Mouse (Mus musculus) heart, adult 10 weeks (tissue): ENCODE data around the gene Fzd10. TPM values are rescaled to one million over a fixed set of nuclear protein-coding genes. Genes with fewer than 3 reads are reported as not detected.

Experiments used
- polyA plus RNA-seq: library from polyadenylated mRNA; stranded (reverse); fragments of 350-450 nt; fragmentation: Illumina TruSeq; extraction: RNeasy Lipid Tissue Mini Kit (QIAGEN cat#74804); gene quantifications from one replicate; pipeline ENCODE4 v1.2.3, GENCODE M21; 2014; ENCODE audit warnings: low read depth, low replicate concordance

Fzd10 gene
- not detected for polyA plus RNA-seq

DNA sequence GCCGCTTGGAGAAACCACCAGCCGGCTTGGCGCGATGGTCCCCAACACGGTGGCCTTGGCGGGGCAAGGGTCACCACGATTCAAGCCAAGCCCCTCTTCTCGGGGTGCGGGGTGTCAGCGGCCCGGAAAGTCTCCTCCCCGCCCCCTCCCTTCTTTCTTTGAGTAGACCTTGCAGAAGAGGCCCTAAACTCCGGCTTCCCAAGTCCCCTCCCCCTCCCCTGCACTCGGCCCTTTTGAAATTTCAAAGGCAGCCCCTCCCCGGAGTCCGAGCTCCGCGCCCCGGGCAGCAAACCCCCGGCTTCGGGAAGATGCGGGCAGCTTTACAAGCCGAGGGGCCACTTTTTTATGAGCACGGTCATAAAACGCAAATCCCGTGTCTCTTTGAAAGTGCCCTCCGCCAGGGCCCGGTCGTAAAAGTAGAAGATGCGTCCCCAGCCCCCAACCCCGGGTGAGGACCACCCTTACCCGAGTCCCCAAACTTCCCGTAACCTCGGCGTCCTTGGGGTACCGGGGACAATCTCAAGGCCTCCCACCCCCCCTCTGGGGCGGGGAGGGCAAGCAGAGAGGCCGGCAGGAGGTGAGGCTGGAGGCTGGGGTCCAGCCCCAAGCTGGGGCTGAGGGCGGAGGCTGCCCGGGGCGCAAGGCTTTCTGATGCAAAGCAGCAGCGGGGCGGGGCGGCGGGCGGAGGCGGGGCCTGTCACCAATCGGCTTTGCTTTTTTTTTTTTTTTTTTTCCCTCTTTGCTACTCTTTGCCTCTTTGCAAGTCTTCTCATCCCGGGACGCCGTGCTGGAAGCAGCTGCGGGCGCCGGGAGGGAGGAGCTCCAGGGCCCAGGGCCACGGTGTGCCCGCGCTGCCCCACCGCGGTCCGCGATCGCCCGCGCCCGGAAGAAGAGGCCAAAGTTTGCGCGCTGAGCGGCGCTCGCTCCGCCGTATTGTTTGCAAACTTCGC is at the start of gene Fzd10:
TSS of gene Fzd10 (plus strand) at position 773 of the 950 bp plus-strand sequence.

Other genes starting within 250 kb of the Fzd10 start
- not detected for gene Tmem132d, start 167.8 kb upstream of the Fzd10 start, polyA plus RNA-seq
- gene Piwil1, start 101.7 kb downstream of the Fzd10 start, polyA plus RNA-seq = not detected